Mouse (Mus musculus) lung, postnatal 0 days (tissue): ENCODE results near the gene Zgpat.

Source experiments
- CTCF ChIP-seq: IDR thresholded peaks from 2 replicates; pipeline ENCODE4 v1.5.1; 2016; ENCODE audit warnings: antibody characterized with exemption, mild to moderate bottlenecking
- EP300 ChIP-seq: IDR thresholded peaks from 2 replicates; pipeline ENCODE4 v1.6.1; 2016; ENCODE audit warnings: antibody characterized with exemption, mild to moderate bottlenecking, control low read depth

GRCm38 (mm10) chr2:181364860-181365596 is at the start of gene Zgpat, which contains the start of gene Arfrp1:
- TF ChIP-seq CTCF (peak; percentile 27), EP300 (no peak)
